Mouse (Mus musculus) spleen, adult 2 months (tissue): ENCODE measurements around the gene Isca1. TPM values are rescaled to one million over a fixed set of nuclear protein-coding genes. Genes with fewer than 3 reads are reported as not detected.

Experiments used
- DNase-seq, 2 experiments: peaks; one replicate each; pipeline versions ENCODE4 v3.0.0 to v3.0.0-alpha.2; 2012 to 2021; ENCODE audit warnings: low spot score in 2 of 2, low read depth in 1 of 2
- H3K27ac ChIP-seq: fragments of 200-500 bp; 2 replicates; pipeline ENCODE4 v1.5.1; 2012; ENCODE audit warnings: low read length, inconsistent platforms; ENCODE audit not compliant: insufficient read depth
- H3K27me3 ChIP-seq: fragments of 200-500 bp; 2 replicates; pipeline ENCODE4 v1.6.1; 2012; ENCODE audit warnings: mild to moderate bottlenecking, moderate library complexity, low read length, inconsistent platforms; ENCODE audit not compliant: control insufficient read depth, insufficient read depth
- H3K36me3 ChIP-seq: fragments of 200-500 bp; 2 replicates; pipeline ENCODE4 v1.6.1; 2012; ENCODE audit warnings: mild to moderate bottlenecking, low read length, inconsistent platforms; ENCODE audit not compliant: control insufficient read depth, insufficient read depth
- H3K4me1 ChIP-seq: fragments of 200-500 bp; 2 replicates; pipeline ENCODE4 v1.6.1; 2011; ENCODE audit warnings: inconsistent platforms; ENCODE audit not compliant: control insufficient read depth, insufficient read depth, insufficient read length
- H3K4me3 ChIP-seq: fragments of 200-500 bp; 2 replicates; pipeline ENCODE4 v1.5.1; 2011; ENCODE audit warnings: mild to moderate bottlenecking, inconsistent platforms; ENCODE audit not compliant: insufficient read depth, insufficient read length; ENCODE audit errors: extremely low read depth
- CTCF ChIP-seq: fragments of 200-500 bp; IDR thresholded peaks from 2 replicates; pipeline ENCODE4 v1.5.1; 2011; ENCODE audit warnings: mild to moderate bottlenecking, inconsistent platforms; ENCODE audit not compliant: insufficient read depth, insufficient read length, insufficient replicate concordance; ENCODE audit errors: extremely low read depth
- POLR2A ChIP-seq: fragments of 200-500 bp; IDR thresholded peaks from 2 replicates; pipeline ENCODE4 v1.6.1; 2011; ENCODE audit warnings: low read depth, low read length, inconsistent platforms
- WGBS: fragments of 180-500 bp; shearing (Covaris S2); methylation state at CpG from one replicate; pipeline ENCODE4 v1.1.7; 2018; 5-methylcytosine and 5-hydroxymethylcytosine counted together
- polyA plus RNA-seq: library from polyadenylated mRNA; depleted of rRNA; stranded (reverse); fragments of >200 nt; gene quantifications from 2 replicates; pipeline ENCODE4 v1.2.3, GENCODE M21; 2012

The Isca1 gene
- polyA plus RNA-seq, 1 experiment = 112 TPM

- Histone ChIP-seq H3K27ac (peak overlapping the region; percentile 52; the same call in 1 of the 2 replicates), H3K36me3 (peaks cover 13% of the 10 kb centered on the region), H3K27me3 (no peaks in the 10 kb centered on the region), H3K4me1 (peaks cover 6% of the 10 kb centered on the region; the same call in 1 of the 2 replicates), H3K4me3 (no peak overlapping the region)
- 24% methylated on average over 9 of the region's 9 CpGs for WGBS
- TF ChIP-seq CTCF (no peak), POLR2A (no peak)
- peak in 1 of 2 experiments; percentile 24 for DNase-seq
Observed at GRCm38 (mm10) chr13:59771257-59771656, 1.6 kb upstream of the Isca1 start.

- 0 out of 2 replicates have a peak overlapping the region, but pooled peaks have one; percentile 25 for H3K4me3 ChIP-seq
- peaks cover 12% of the 10 kb centered on the region for H3K36me3 ChIP-seq
- peaks cover 6% of the 10 kb centered on the region; the same call in 1 of the 2 replicates for H3K4me1 ChIP-seq
- WGBS = 26% methylated on average over 9 of the region's 9 CpGs
- peak overlapping the region; percentile 66 for H3K27ac ChIP-seq
- no peak for DNase-seq
- no peaks in the 10 kb centered on the region for H3K27me3 ChIP-seq
- TF ChIP-seq CTCF = no peak
- no peak for TF ChIP-seq POLR2A
Observed at GRCm38 (mm10) chr13:59770847-59771246, 1.2 kb upstream of the Isca1 start.

- H3K4me1 ChIP-seq = peaks cover 6% of the 10 kb centered on the region; the same call in 1 of the 2 replicates
- TF ChIP-seq POLR2A (peak; percentile 8; the same call in 1 of the 2 replicates), CTCF (no peak)
- peak overlapping the region; percentile 68 for H3K4me3 ChIP-seq
- H3K27me3 ChIP-seq = no peaks in the 10 kb centered on the region
- peak; percentile 70 to 72 for DNase-seq
- under 1% methylated on average over 28 of the region's 28 CpGs for whole genome bisulfite sequencing
- H3K27ac ChIP-seq = peak overlapping the region; percentile 96
- peaks cover 11% of the 10 kb centered on the region for H3K36me3 ChIP-seq
Observed at GRCm38 (mm10) chr13:59770164-59770562, 553 bp upstream of the Isca1 start.

- 0 out of 2 replicates have a peak overlapping the region, but pooled peaks have one; percentile 20 for H3K4me3 ChIP-seq
- 45% methylated on average over 13 of the region's 13 CpGs for WGBS
- no peak overlapping the region for H3K27ac ChIP-seq
- H3K4me1 ChIP-seq = peaks cover 6% of the 10 kb centered on the region; the same call in 1 of the 2 replicates
- H3K27me3 ChIP-seq = no peaks in the 10 kb centered on the region
- DNase-seq = no peak
- H3K36me3 ChIP-seq = peaks cover 3% of the 10 kb centered on the region
- TF ChIP-seq CTCF (no peak), POLR2A (no peak)
Observed at GRCm38 (mm10) chr13:59768531-59768930, 1.1 kb downstream of the Isca1 start.

GRCm38 (mm10) chr13:59766786-59767515 lies 2.7 kb downstream of the Isca1 start:
- Histone ChIP-seq H3K4me1 (peaks cover 6% of the 10 kb centered on the region; the same call in 1 of the 2 replicates), H3K27me3 (no peaks in the 10 kb centered on the region), H3K36me3 (peaks cover 3% of the 10 kb centered on the region), H3K4me3 (no peak overlapping the region), H3K27ac (no peak overlapping the region)
- no peak for TF ChIP-seq POLR2A
- no peak for TF ChIP-seq CTCF
- DNase-seq = no peak
- 80% methylated on average over 11 of the region's 11 CpGs for WGBS

- Histone ChIP-seq H3K36me3 (peaks cover 10% of the 10 kb centered on the region), H3K27me3 (no peaks in the 10 kb centered on the region), H3K4me1 (no peaks in the 10 kb centered on the region), H3K4me3 (no peak overlapping the region), H3K27ac (no peak overlapping the region)
- TF ChIP-seq CTCF = no peak
- no peak for TF ChIP-seq POLR2A
- 89% methylated on average over 7 of the region's 7 CpGs for WGBS
- DNase-seq = no peak
Observed at GRCm38 (mm10) chr13:59762791-59763190, 6.8 kb downstream of the Isca1 start.

- Histone ChIP-seq H3K4me3 (no peak overlapping the region), H3K4me1 (no peaks in the 10 kb centered on the region), H3K36me3 (peaks cover 21% of the 10 kb centered on the region), H3K27ac (no peak overlapping the region), H3K27me3 (no peaks in the 10 kb centered on the region)
- TF ChIP-seq CTCF (no peak), POLR2A (no peak)
- no peak for DNase-seq
- WGBS = 92% methylated on average over 7 of the region's 7 CpGs
Observed at GRCm38 (mm10) chr13:59756906-59757305, 12.7 kb downstream of the Isca1 start.
